Mouse (Mus musculus): ENCODE measurements around the gene Ube2r2. TPM values are rescaled to one million over a fixed set of nuclear protein-coding genes. Genes with fewer than 3 reads are reported as not detected.

Gene Ube2r2
- polyA plus RNA-seq, 1 experiment, result 28.5 TPM

DNA sequence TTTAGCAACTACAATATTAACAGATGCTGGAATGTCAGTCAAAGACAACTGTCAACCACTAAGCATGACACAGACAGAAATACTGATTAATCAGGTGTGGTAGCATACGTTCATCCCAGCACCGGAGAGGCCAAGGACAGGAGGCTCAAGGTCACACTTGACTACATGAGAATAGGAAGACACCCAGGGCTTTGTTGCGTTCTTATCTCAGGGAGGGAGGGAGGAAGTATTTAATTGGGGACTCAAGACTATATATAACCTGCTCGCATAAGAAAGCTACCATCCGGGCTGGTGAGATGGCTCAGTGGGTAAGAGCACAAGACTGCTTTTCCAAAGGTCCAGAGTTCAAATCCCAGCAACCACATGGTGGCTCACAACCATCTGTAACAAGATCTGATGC lies 100.1 kb downstream of the Ube2r2 start:
- WGBS, result 84% methylated on average over 5 of the region's 5 CpGs
- TF ChIP-seq CTCF (IDR thresholded peaks at IDR 0.05; ENCODE audit: extremely low read depth, insufficient read depth, insufficient read length, insufficient replicate concordance), result no peak
- no peak for TF ChIP-seq POLR2A (IDR thresholded peaks at IDR 0.05; ENCODE audit: low read depth, low read length)
- H3K36me3 ChIP-seq (ENCODE audit: control insufficient read depth, insufficient read depth, low read length), result peaks cover 14% of the 10 kb centered on the region; the same call in 1 of the 2 replicates

DNA sequence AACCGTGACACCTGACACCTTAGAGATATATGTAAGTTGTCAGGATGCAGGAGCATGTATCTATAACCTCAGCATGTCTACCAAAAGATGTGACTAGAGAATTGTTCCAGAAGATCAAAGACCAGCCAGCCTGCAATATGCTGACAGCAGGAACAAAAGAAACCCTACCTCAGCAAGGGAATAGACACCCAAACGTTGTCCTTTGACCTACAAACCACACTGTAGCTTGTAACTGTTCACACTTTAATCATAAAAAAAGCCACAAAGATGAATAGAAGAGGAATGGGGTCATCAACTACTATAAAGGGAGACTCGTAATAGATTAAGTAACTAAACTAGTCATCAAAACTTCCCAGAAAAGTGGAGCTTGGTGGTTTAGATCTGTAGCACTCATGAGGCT lies 105.4 kb downstream of the Ube2r2 start:
- DNase-seq (ENCODE audit: low read depth in 1 of 2, low spot score in 2 of 2), result no peak
- WGBS, result 67% methylated on average over 3 of the region's 3 CpGs
- Histone ChIP-seq H3K4me1 (ENCODE audit: control insufficient read depth, insufficient read depth, insufficient read length) (no peaks in the 10 kb centered on the region), H3K27ac (ENCODE audit: insufficient read depth, low read length) (no peak overlapping the region), H3K36me3 (ENCODE audit: control insufficient read depth, insufficient read depth, low read length) (peaks cover 1% of the 10 kb centered on the region; the same call in 1 of the 2 replicates), H3K4me3 (ENCODE audit: extremely low read depth, insufficient read depth, insufficient read length) (no peak overlapping the region), H3K27me3 (ENCODE audit: control insufficient read depth, insufficient read depth, low read length) (no peaks in the 10 kb centered on the region)
- TF ChIP-seq CTCF (IDR thresholded peaks at IDR 0.05; ENCODE audit: extremely low read depth, insufficient read depth, insufficient read length, insufficient replicate concordance) (no peak), POLR2A (IDR thresholded peaks at IDR 0.05; ENCODE audit: low read depth, low read length) (no peak)

More for the DNA sequence above, 100.1 kb downstream of the Ube2r2 start:
- H3K27ac ChIP-seq (ENCODE audit: insufficient read depth, low read length), result no peak overlapping the region
- H3K27me3 ChIP-seq (ENCODE audit: control insufficient read depth, insufficient read depth, low read length), result no peaks in the 10 kb centered on the region
- no peaks in the 10 kb centered on the region for H3K4me1 ChIP-seq (ENCODE audit: control insufficient read depth, insufficient read depth, insufficient read length)
- no peak for DNase-seq (ENCODE audit: low read depth in 1 of 2, low spot score in 2 of 2)
- no peak overlapping the region for H3K4me3 ChIP-seq (ENCODE audit: extremely low read depth, insufficient read depth, insufficient read length)

Other genes with a start within 250 kb of the Ube2r2 start
- not detected in 2 replicates for gene Spink4, start 215.7 kb upstream of the Ube2r2 start, polyA plus RNA-seq (2012; rRNA removed)
- gene Bag1, start 187.4 kb upstream of the Ube2r2 start, polyA plus RNA-seq (2012; rRNA removed), result 43.8 and 76.3 TPM in 2 replicates
- gene Chmp5, start 187.3 kb upstream of the Ube2r2 start, polyA plus RNA-seq (2012; rRNA removed), result 5.8 and 6.2 TPM in 2 replicates
- 23.4 and 27.5 TPM in 2 replicates for gene Nfx1, start 164.8 kb upstream of the Ube2r2 start, polyA plus RNA-seq (2012; rRNA removed)
- gene Aqp7, start 87.6 kb upstream of the Ube2r2 start, polyA plus RNA-seq (2012; rRNA removed), result 0.07 and 0.14 TPM in 2 replicates
- gene Aqp3, start 37.6 kb upstream of the Ube2r2 start, polyA plus RNA-seq (2012; rRNA removed), result 3.4 and 4.7 TPM in 2 replicates
- 30.4 and 38.3 TPM in 2 replicates for gene Nol6, start 11.3 kb upstream of the Ube2r2 start, polyA plus RNA-seq (2012; rRNA removed)
- gene Ubap2, start 139.4 kb downstream of the Ube2r2 start, polyA plus RNA-seq (2012; rRNA removed), result 67.6 and 91.4 TPM in 2 replicates
- gene Dcaf12, start 179.1 kb downstream of the Ube2r2 start, polyA plus RNA-seq (2012; rRNA removed), result 35.4 and 44.6 TPM in 2 replicates
- 13.3 and 18.5 TPM in 2 replicates for gene Ubap1, start 213.3 kb downstream of the Ube2r2 start, polyA plus RNA-seq (2012; rRNA removed)